Mouse (Mus musculus) brain, embryonic 14.5 days (tissue): ENCODE data around the gene Plekhb2.

Experiments
- CTCF ChIP-seq: fragments of 200-500 bp; IDR thresholded peaks from 2 replicates; pipeline ENCODE4 v1.5.1; 2012; ENCODE audit warnings: inconsistent platforms, mild to moderate bottlenecking, moderate library complexity, borderline replicate concordance; ENCODE audit not compliant: insufficient read depth, insufficient read length; ENCODE audit errors: extremely low read depth
- POLR2A ChIP-seq: fragments of 200-500 bp; IDR thresholded peaks from 2 replicates; pipeline ENCODE4 v1.6.1; 2012; ENCODE audit warnings: mild to moderate bottlenecking, inconsistent platforms, borderline replicate concordance; ENCODE audit not compliant: poor library complexity, insufficient read depth, insufficient read length, severe bottlenecking; ENCODE audit errors: extremely low read depth

DNA sequence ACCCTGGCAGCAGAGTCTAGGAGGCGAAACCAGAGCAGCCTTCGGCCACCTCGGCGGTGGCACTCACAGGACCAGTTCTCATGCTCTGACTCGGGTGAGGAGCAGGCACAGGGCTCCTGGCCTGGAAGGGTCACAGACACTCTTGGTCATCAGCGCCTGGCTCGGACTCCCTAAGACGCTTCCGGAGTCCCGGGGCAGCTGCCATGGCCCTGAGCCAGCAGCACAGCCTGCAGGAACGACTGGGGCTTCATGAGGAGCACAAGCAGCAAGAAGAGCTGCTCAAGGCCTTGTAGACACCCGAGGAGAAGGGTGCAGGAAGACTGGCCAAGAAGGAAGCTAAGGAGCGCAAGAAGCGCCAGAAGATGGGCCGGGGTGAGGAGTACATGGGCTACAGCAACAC, 78.9 kb downstream of the Plekhb2 start:
- TF ChIP-seq CTCF (no peak), POLR2A (no peak)
